Mouse (Mus musculus) hindbrain, embryonic 15.5 days (tissue): ENCODE measurements around the gene Map3k9. TPM values are rescaled to one million over a fixed set of nuclear protein-coding genes. Genes with fewer than 3 reads are reported as not detected.
A peak's percentile ranks its signal among the peaks of the same experiment; 100 is the strongest.

Source experiments
- ATAC-seq: fragments of 200-750 bp; cut with Nextera tagmentation; 2 replicates; pipeline ENCODE4 v1.8.0; 2017; ENCODE audit warnings: low read depth, moderate number of reproducible peaks, moderate TSS enrichment; ENCODE audit not compliant: low FRiP score
- H3K27ac ChIP-seq: fragments of 300-500 bp; sonication (generic); replicated peaks from 2 replicates; pipeline ENCODE4 v1.5.1; 2015; ENCODE audit warnings: mild to moderate bottlenecking, inconsistent platforms
- H3K27me3 ChIP-seq: fragments of 300-500 bp; sonication (generic); 2 replicates; pipeline ENCODE4 v1.6.1; 2015; ENCODE audit warnings: control low read depth, inconsistent platforms
- H3K36me3 ChIP-seq: fragments of 300-500 bp; sonication (generic); 2 replicates; pipeline ENCODE4 v1.6.1; 2015; ENCODE audit warnings: control low read depth, inconsistent platforms
- H3K4me1 ChIP-seq: fragments of 300-500 bp; sonication (generic); replicated peaks from 2 replicates; pipeline ENCODE4 v1.6.1; 2015; ENCODE audit warnings: control low read depth, inconsistent platforms
- H3K4me2 ChIP-seq: fragments of 300-500 bp; sonication (generic); 2 replicates; pipeline ENCODE4 v1.6.1; 2015; ENCODE audit warnings: moderate library complexity, mild to moderate bottlenecking, inconsistent platforms
- H3K4me3 ChIP-seq: fragments of 300-500 bp; sonication (generic); 2 replicates; pipeline ENCODE4 v1.5.1; 2015; ENCODE audit warnings: mild to moderate bottlenecking, inconsistent platforms
- H3K9ac ChIP-seq: fragments of 300-500 bp; sonication (generic); 2 replicates; pipeline ENCODE4 v1.6.1; 2015; ENCODE audit warnings: inconsistent platforms
- H3K9me3 ChIP-seq: fragments of 300-500 bp; sonication (generic); 2 replicates; pipeline ENCODE4 v1.6.1; 2016; ENCODE audit warnings: control low read depth, inconsistent platforms
- WGBS: fragments of 180-500 bp; shearing (Covaris S2); methylation state at CpG from one replicate; pipeline ENCODE4 v1.1.7; 2015; 5-methylcytosine and 5-hydroxymethylcytosine counted together
- polyA plus RNA-seq: library from polyadenylated mRNA; unstranded; fragments of >200 nt; fragmentation: Nextera tagmentation; extraction: Ambion mirVana; gene quantifications from 2 replicates; pipeline ENCODE4 v1.2.1, GENCODE M21; 2015

Map3k9 gene
- polyA plus RNA-seq, 1 experiment from 2014 or later, result 11.4 TPM

GRCm38 (mm10) chr12:81690111-81690510 lies 90.9 kb downstream of the Map3k9 start:
- Histone ChIP-seq H3K36me3 (no peaks in the 10 kb centered on the region), H3K4me2 (no peak overlapping the region), H3K27ac (no peak overlapping the region), H3K4me1 (peaks cover 10% of the 10 kb centered on the region), H3K4me3 (no peak overlapping the region), H3K9ac (no peak overlapping the region), H3K9me3 (no peaks in the 10 kb centered on the region), H3K27me3 (no peaks in the 10 kb centered on the region)
- no peak for ATAC-seq
- 93% methylated on average over 15 of the region's 15 CpGs for WGBS

GRCm38 (mm10) chr12:81689505-81690056 lies 91.4 kb downstream of the Map3k9 start:
- Histone ChIP-seq H3K4me2 (no peak overlapping the region), H3K36me3 (no peaks in the 10 kb centered on the region), H3K9ac (no peak overlapping the region), H3K9me3 (no peaks in the 10 kb centered on the region), H3K27ac (no peak overlapping the region), H3K27me3 (no peaks in the 10 kb centered on the region), H3K4me3 (no peak overlapping the region), H3K4me1 (peaks cover 10% of the 10 kb centered on the region)
- WGBS, result 44% methylated on average over 4 of the region's 4 CpGs
- ATAC-seq, result no peak

GRCm38 (mm10) chr12:81688537-81688936 lies 92.4 kb downstream of the Map3k9 start:
- peaks cover 10% of the 10 kb centered on the region for H3K4me1 ChIP-seq
- H3K9ac ChIP-seq, result no peak overlapping the region
- WGBS, result 89% methylated on average over 4 of the region's 4 CpGs
- H3K36me3 ChIP-seq, result no peaks in the 10 kb centered on the region
- no peak overlapping the region for H3K27ac ChIP-seq
- H3K4me3 ChIP-seq, result no peak overlapping the region
- no peak overlapping the region for H3K4me2 ChIP-seq
- no peak for ATAC-seq
- H3K27me3 ChIP-seq, result no peaks in the 10 kb centered on the region
- H3K9me3 ChIP-seq, result no peaks in the 10 kb centered on the region

- no peaks in the 10 kb centered on the region for H3K9me3 ChIP-seq
- 79% methylated on average over 5 of the region's 5 CpGs for WGBS
- no peaks in the 10 kb centered on the region for H3K27me3 ChIP-seq
- no peak overlapping the region for H3K9ac ChIP-seq
- H3K27ac ChIP-seq, result no peak overlapping the region
- no peak for ATAC-seq
- no peaks in the 10 kb centered on the region for H3K36me3 ChIP-seq
- peaks cover 10% of the 10 kb centered on the region for H3K4me1 ChIP-seq
- no peak overlapping the region for H3K4me3 ChIP-seq
- H3K4me2 ChIP-seq, result no peak overlapping the region
These were observed 93.1 kb downstream of the Map3k9 start for GRCm38 (mm10) chr12:81687873-81688272.

GRCm38 (mm10) chr12:81686406-81687117 lies 94.4 kb downstream of the Map3k9 start:
- Histone ChIP-seq H3K4me1 (peaks cover 10% of the 10 kb centered on the region), H3K9ac (no peak overlapping the region), H3K4me2 (no peak overlapping the region), H3K4me3 (no peak overlapping the region), H3K36me3 (no peaks in the 10 kb centered on the region), H3K9me3 (no peaks in the 10 kb centered on the region), H3K27me3 (no peaks in the 10 kb centered on the region), H3K27ac (no peak overlapping the region; the same call in 1 of the 2 replicates)
- 36% methylated on average over 12 of the region's 12 CpGs for WGBS
- ATAC-seq, result peak; percentile 70

- ATAC-seq, result peak; percentile 29
- H3K36me3 ChIP-seq, result no peaks in the 10 kb centered on the region
- no peaks in the 10 kb centered on the region for H3K9me3 ChIP-seq
- H3K27ac ChIP-seq, result no peak overlapping the region; the same call in 1 of the 2 replicates
- peaks cover 10% of the 10 kb centered on the region for H3K4me1 ChIP-seq
- H3K27me3 ChIP-seq, result no peaks in the 10 kb centered on the region
- H3K4me2 ChIP-seq, result no peak overlapping the region
- WGBS, result 51% methylated on average over 3 of the region's 3 CpGs
- H3K9ac ChIP-seq, result no peak overlapping the region
- H3K4me3 ChIP-seq, result no peak overlapping the region
These were observed 95.0 kb downstream of the Map3k9 start for GRCm38 (mm10) chr12:81685981-81686380.

- Histone ChIP-seq H3K27me3 (no peaks in the 10 kb centered on the region), H3K4me3 (no peak overlapping the region), H3K36me3 (no peaks in the 10 kb centered on the region), H3K9me3 (no peaks in the 10 kb centered on the region), H3K4me1 (peaks cover 10% of the 10 kb centered on the region), H3K4me2 (no peak overlapping the region), H3K9ac (no peak overlapping the region), H3K27ac (no peak overlapping the region)
- 74% methylated on average over 6 of the region's 6 CpGs for WGBS
- ATAC-seq, result no peak
These were observed 96.9 kb downstream of the Map3k9 start for GRCm38 (mm10) chr12:81684096-81684495.

GRCm38 (mm10) chr12:81683395-81683794 lies 97.6 kb downstream of the Map3k9 start:
- no peaks in the 10 kb centered on the region for H3K27me3 ChIP-seq
- no peak overlapping the region for H3K9ac ChIP-seq
- no peak overlapping the region for H3K27ac ChIP-seq
- H3K36me3 ChIP-seq, result no peaks in the 10 kb centered on the region
- 78% methylated on average over 11 of the region's 11 CpGs for WGBS
- peaks cover 10% of the 10 kb centered on the region for H3K4me1 ChIP-seq
- H3K9me3 ChIP-seq, result no peaks in the 10 kb centered on the region
- H3K4me2 ChIP-seq, result no peak overlapping the region
- no peak overlapping the region for H3K4me3 ChIP-seq
- ATAC-seq, result no peak

- H3K4me2 ChIP-seq, result no peak overlapping the region
- no peaks in the 10 kb centered on the region for H3K9me3 ChIP-seq
- 80% methylated on average over 7 of the region's 7 CpGs for whole genome bisulfite sequencing
- H3K4me1 ChIP-seq, result no peaks in the 10 kb centered on the region
- no peak overlapping the region for H3K4me3 ChIP-seq
- ATAC-seq, result no peak
- H3K27me3 ChIP-seq, result no peaks in the 10 kb centered on the region
- no peak overlapping the region for H3K9ac ChIP-seq
- no peaks in the 10 kb centered on the region for H3K36me3 ChIP-seq
- H3K27ac ChIP-seq, result no peak overlapping the region
These were observed 101.0 kb downstream of the Map3k9 start for GRCm38 (mm10) chr12:81679807-81680529.

GRCm38 (mm10) chr12:81675557-81675956 lies 105.4 kb downstream of the Map3k9 start:
- Histone ChIP-seq H3K4me1 (no peaks in the 10 kb centered on the region), H3K4me3 (no peak overlapping the region), H3K27me3 (no peaks in the 10 kb centered on the region), H3K36me3 (no peaks in the 10 kb centered on the region), H3K9me3 (no peaks in the 10 kb centered on the region), H3K4me2 (no peak overlapping the region), H3K9ac (no peak overlapping the region), H3K27ac (no peak overlapping the region)
- ATAC-seq, result no peak
- WGBS, result 64% methylated on average over 2 of the region's 2 CpGs
